Mouse (Mus musculus) heart, adult 9 months (tissue): Measurements from ENCODE around the gene Psmb2.

ENCODE experiments used
- DNase-seq, 2 experiments: peaks; one replicate each; pipeline ENCODE4 v3.0.0; 2022; ENCODE audit warnings: low spot score in 2 of 2

The Psmb2 gene

DNA sequence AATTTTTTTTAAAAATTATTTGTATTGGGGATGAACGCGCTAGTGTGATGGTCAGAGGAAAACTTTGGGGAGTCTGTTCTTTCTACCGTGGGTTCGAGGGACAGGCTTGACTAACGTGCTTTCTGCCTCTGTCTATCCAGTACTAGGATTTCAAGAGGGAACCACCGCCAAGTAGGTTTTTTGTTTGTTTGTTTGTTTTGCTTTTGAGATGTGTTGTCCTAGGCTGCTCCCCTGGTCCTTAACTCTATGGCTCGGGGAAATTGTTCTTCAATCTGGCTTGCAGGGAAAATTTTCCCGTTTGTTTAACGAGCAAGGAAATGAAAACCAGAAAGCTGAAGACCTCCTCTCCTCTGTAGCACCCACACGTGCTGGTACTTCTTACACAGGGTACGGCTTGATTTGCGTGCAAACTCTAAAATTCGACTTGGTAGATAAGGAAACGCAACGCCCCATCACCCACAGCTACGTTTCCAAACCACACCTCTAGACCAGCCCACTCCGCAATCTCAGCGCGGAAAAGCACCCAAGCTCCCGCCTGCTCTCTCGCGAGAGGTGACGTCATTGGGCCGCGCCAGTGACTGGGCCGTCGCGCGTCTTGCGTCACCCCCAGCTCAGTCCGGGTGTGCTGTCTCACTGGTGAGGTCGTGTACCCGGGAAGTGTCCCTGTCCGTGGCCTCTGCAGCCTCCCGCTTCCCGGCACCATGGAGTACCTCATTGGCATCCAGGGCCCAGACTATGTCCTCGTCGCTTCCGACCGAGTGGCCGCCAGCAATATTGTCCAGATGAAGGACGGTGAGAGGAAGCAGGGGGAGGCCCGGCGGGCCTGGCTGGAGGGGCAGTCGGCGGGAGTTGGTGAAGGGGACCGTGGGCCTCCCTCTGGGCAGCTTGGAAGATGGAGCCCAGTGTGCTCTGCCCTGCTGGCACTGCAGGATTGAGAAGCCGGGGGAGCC, at the start of gene Psmb2:
Psmb2 (plus strand) TSS at position 577 of the 950 bp plus-strand sequence.
- peak; percentile 95 to 96 for DNase-seq

DNA sequence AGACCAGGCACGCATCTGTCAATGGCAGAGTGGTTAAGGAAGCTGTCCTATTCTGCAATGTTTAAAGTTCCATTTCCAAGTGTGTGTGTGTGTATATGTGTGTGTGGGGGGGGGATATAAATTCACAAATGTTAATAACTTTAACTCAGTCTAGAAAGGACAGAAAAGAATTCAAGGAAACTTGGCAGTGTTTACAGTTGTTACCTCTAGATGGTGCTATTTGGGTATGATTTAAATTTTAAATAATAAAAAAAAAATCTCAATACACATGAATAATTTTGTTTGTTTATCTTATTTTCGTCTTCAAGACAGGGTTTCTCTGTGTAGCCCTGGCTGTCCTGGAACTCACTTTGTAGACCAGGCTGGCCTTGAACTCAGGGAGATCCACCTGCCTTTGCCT, 45.5 kb upstream of the Psmb2 start:
- DNase-seq: no peak

DNA sequence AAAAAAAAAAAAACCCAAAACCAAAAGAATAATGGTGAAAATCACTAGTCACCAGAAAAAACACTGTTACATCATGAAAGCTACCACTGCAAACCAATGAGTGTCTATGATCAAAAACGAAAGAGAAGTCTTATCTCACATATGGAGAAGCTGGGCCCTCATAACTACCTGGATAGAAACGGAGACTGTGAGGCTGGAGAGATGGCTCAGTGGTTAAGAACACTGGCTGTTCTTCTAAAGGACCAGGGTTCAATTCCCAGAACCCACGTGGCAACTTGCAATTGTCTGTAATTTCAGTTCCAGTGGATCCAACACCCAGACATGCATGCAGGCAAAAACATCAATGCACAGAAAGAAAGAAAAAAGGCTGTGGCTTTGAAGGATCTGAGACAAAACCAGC, 44.8 kb upstream of the Psmb2 start:
- no peak for DNase-seq

DNA sequence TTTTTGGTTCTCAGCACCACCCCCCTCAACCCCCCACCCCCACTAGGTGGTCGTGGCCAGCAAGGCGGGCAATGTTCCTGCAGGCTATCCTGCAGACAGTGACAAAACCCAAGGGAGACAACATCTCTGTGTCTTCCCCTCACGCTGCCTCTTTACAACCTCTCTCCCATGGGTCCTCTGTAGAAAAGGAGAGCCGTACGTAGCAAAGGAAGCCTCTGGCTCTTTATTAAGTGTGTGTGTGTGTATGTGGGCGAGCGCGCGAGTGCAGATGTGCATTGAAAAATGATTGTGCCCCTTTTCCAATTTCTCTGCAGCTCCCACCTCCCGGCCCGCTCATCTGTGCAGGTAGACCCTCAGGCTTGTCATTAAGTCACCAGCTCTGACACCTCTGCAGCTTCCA, 41.1 kb upstream of the Psmb2 start:
- no peak for DNase-seq

DNA sequence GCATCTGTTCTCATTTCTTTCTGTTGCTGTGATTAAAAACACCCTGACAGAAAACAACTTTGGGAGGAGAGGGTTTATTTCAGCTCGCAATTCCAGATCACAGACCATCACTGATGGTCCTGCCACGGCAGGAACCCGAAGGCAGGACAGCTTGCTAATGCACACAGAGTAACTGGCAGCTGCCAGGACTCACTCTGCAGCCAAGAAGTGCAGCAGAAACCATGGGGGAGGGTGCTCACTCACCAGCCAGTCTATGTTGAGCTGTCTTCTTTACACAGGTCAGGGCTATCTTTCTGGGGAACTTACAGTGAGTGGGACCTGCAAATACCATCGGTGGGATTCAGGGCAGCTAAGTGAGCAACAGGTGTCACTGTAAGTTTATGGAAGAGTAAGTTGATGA, 40.0 kb upstream of the Psmb2 start:
- DNase-seq: no peak

DNA sequence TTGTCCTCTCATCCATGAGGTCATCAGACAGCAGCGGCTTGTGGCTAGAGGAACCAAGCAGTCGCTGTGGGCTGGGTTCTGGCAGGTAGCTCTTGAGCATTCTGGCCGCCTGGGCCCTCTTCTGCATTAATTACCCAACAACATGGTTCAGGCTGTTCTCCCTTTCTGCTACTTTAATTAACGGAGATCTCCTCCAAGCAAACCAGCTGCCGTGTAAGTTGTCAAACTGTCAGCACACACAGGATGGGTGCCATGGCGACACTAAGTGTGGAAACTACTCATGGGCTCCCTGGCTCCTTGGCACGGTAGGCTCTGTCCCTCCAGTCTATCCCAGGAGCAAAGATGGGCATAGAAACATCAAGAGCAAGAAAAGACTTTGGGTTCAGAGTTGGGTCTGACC, 38.1 kb upstream of the Psmb2 start:
- DNase-seq: no peak

DNA sequence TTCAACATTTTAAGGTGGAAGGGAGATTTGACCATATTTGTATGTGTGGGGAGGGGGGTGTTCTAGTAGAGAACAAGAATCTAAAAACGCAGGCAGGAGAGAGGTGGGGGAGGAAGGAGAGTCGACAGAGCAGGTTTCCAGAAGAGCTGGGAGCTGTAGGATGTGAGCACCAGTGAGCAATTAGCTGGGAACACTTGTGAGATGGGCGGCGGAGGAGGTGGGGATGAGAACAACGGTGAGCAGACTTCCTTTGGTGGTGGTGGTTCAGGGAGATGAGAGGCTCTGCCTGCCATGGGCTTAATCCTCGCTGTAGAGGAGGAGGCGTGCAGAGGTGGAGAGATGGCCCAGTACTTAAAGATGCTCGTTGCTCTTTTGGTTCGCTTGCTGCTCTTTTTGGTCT, 35.5 kb upstream of the Psmb2 start:
- no peak for DNase-seq

DNA sequence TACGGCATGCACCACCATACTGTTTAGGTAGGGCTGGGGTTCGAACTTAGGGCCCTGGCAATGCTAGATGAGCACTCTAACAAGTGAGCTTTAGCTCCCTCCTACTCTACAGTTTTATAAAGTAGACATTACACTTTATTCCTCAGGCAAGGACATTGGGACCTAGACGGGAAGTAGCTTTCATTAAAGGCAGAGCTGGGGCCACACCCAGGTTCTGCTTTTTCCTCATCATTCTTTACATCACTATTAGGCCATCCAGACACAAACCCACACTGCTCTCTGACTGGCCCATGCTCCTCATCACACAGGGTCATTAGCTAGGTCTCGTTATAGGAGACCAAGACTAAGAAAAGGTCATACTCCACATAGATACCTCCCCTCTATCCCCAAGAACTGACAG, 33.6 kb upstream of the Psmb2 start:
- DNase-seq: no peak

DNA sequence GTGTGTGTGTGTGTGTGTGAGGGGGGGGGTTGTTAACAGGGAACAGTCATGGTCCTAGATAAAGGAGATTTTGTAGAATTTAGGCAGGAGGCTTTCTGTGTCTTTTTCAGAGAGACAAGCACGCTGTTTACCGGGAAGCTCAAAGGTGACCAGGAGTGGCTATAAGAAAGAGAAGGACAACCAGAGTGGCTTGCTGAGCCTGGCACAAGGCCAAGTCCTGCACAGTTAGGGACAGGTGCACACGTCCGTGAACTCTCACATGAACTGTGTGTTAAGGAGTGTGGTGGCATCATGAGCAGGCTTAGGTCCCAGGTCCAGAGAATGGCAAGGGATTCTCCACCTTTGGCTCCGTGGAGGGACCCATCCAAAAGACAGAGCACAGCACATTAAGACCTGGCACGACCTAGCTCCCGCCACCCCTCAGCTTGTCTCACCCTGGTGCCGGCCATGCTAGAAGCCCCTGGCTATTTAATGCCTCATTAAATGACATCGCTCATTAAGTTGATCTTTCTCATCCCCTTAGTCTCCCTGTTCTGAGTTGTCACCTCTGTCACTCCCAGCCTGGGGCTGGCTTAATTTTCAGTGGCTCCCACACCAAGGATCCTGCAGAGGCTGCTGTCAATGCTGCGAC, 33.0 kb upstream of the Psmb2 start:
- no peak for DNase-seq

DNA sequence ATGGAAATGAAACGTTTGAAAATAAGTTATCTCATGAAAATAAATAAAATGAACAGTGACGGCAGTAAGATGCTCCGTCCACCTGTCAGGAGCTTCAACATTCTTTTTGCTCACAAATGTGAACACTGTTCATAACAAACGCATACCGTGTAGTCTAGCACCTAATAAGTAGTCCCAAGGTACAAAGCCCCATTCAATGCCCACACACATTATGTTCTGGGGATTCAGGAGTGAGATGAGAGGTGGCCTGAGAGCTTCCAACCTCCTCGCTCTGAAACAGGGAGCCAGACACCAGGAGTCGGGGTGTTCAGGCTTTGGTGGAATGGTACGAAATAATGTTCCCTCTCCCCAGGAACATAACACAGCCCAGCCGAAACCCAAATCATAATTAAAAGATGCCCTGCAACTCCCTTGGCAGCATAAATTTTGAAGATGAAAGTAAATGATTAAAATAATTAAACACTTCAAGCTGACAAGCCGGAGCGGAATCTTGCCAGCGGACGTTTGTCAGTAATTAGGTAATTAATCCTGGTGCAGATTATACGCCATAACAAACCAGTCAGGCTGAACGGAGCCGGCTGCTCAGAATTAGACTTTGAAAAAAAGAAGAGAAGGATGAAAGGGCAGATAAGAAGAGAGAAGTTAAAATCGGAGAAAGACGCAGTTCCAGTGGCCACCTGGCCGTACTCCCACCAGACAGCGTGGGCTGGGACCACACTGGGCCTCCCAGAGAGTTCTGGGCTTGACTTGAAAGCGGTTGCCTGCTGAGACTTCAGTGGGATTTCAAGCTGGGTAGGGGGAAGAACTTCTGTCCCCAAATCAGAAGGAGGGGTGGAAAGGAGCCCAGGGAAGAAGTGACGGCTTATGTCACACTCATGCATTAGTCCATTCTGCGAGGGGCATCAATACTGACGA, 29.2 kb upstream of the Psmb2 start:
- no peak for DNase-seq

DNA sequence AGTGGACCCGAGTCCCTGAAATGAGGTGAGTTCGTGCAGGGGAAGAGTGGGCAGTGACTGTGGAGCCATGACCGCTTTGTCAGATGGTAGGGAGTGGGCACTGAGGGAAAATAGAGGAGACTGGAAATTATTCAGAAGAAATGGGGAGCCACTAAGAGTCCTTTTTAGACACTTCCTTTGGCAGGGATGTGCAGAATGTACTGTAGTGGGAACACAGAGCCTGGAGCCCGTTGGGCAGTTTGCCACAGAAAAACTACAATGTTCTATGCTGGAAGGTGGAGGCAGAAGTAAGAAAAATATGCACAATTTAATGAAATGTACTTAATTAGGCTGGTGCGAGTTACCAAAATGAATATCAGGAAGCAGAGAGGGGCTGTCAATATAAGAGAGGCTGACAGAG, 24.3 kb upstream of the Psmb2 start:
- no peak for DNase-seq

DNA sequence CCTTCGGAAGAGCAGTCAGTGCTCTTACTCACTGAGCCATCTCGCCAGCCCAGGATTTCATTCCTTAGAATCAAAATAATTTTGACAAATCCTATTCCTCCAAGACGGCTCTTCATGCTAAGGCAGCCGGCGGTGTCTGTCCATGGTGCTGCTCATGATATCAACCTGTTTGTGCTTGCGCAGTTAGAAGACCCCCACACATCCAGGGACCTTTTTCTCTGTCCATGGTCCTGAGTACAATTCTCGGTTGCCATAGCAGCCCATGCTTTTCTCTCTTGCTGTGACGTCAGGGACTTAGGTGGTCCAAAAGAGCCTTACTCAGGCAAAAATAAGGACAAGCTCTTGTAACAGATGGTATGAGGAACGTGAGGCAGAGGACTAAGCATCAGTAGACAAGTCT, 22.1 kb upstream of the Psmb2 start:
- DNase-seq: no peak

DNA sequence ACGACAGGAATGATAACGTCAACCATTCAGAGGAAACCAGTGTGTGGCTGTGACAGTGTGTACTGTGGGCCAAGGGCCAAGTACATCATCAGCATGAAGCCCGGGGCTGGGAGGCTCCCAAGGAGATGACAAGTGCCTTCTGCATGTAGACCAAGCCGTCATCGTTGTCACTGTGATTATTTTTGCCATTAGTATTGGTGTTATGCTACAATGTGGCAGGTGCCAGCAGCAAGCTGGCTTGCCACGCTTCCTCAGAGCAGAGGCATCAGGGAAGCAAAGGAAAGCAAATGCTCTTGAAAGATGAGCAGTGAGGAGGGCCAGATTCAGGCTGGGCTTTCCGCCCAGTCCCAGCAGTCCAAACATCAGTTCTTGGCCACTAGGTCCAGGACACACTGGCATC, 16.2 kb upstream of the Psmb2 start:
- DNase-seq: no peak

DNA sequence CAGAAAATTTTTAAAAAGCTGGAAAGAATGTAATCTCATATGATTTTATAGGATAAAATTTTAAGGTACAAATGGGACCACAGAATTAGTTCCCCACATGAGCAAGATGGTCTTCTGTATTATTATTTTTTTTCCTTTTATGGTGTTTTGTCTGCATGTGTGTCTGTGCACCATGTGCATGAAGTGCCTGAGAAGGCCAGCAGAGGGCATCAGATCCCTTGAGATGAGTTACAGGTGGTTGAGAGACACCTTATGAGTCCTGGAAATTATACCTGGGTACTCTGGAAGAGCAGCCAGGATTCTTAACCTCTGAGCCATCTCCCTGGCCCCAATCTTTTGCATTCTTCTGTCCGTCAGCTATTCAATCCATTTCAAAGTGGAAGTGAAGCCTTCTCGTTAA, 10.4 kb upstream of the Psmb2 start:
- no peak for DNase-seq

DNA sequence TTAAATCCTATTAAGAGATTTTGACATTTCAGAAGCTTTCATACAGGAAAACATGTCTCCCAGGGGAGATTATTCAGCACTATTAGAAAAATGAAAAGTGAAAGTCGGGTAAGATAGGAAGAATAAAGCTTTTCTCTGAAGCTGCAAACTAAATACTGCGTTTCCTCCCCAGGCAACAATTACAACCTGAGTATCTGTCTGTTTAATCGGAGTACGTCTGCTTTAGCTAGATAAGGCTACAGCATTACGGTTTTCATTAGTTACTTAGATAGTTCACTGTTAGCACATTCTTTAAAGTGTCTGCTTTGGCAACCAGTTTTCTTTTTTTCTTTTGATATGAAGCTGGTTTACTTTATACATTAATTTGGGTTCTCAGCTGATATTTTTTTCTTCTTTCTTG, 4.9 kb downstream of the Psmb2 start:
- no peak for DNase-seq

DNA sequence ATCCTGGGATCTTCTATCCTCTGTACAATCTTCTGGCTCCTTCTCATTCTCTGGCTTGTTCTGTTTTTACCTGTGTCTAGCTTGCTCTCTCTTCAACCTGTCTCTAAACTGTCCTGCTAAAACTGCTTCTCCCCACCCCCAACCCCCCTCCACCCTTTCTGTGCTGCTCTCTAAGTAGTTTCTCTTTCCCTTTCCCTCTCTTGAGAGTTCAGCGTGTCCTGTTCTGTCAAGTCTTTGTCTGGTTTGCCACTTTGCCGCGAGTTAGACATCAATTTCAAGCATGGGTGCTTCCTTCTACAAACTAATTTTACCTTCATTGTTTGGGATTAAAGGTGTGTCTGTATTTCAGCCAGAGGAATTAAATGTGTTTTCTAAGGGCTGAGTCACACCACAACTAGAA, 5.7 kb downstream of the Psmb2 start:
- no peak for DNase-seq

DNA sequence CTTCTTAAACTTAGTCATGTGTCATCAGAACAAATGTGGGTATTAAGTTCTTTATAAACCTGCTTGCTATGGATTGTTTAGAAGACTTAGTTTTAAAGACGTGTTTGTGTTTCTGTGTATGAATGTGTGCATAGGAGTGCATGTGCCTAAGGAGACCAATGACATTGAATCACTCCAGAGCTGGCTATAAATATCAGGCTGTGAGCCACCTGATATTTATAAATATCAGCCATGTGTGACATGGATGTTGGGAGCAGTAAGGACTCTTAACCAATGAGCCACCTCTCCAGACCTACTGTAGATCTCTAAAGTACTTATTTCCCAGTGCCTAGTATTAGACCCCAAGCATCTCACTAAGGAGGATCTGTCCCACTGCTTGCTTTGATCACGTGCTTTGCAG, 12.0 kb downstream of the Psmb2 start:
- peak; percentile 13 to 21 for DNase-seq

DNA sequence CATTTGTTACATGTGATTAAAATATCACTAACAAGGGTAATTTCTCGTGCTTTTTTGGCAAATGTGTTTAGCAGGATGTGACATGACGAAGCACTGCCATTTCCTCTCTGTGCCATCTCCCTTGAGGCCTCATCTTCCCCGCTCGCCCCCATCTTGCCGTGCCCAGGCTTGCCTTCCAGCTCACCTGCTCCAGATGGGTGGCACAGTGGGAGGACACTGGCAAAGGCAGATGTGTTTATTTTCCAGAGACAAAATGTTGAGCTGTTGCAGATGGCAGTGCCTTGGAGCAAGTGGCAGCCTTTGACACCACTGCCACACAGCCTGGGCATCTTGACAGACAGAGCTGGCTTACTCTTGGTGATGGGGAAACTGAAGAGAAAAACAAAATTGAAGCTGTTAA, 15.6 kb downstream of the Psmb2 start:
- no peak for DNase-seq

DNA sequence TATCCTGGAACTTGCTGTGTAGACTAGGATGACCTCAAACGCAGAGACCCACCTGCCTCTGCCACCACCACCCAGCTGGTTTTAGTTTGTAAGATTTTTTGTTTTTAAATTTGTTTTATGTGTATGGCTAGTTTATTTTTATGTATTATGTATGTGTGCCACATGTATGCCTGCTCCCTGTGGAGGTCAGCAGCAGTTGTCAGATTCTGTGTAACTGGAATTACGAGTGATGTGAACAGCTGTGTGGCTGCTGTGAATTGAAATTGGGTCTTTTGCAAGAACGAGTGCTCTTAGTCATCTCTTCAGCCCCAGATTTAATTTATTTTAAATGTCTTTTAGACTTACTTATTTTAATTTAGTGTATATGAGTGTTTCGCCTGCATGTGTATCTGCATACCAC, 19.5 kb downstream of the Psmb2 start:
- no peak for DNase-seq

DNA sequence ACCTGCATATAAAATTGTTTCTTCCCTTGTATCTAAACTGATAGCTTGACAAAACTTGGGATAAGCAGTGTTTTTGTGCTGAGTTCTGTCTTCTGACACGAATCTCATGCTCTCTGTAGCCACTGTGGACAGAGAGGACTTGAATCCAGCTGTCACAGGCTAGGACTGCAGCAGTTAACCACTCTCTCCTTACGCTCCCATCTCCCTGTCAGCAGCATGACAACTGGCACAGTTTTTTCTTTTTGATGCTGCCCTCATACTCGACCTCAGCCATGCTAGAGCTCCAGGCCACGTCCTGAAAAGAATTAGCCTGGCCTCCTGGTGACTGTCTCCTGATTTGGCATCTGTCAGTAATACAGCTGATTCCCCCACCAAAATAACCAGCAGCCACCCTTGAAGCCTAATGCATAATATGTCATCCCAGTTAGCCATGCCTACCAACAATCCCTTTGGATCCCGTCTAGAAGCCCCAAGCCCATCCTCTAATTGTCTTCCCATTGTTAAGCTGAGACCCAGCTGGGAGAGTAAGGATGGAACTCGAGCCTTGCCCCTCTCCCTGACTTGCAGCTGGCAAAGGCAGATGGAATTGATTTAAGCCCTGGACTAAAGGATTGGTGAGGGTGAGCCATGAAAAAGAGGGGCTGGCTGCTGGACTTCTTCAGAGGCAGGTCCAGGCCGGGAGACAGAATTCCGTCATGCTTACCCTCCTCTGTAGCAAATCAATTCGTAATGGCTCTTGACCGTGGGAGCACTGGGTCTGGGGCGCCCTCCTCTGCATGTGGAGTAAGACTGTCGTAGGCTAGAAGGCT, 29.4 kb downstream of the Psmb2 start:
- DNase-seq: no peak

DNA sequence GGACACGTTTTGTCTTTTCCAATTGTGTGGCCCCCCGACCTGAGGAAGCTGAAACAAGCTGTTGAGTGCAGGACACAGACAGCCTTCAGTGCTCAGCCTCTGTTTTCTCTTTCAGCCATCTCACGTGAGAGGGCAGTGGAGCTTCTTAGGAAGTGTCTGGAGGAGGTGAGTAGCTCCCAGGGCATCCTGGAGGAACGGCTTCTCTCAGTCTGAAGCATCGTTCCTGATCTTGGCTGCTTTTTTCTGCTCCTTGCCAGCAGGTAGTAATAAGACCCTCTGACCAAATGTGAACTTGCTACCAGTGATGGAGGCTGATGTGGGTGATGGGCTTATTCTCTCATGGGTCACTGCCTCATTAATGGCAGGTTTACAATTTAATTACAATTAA, 30.0 kb downstream of the Psmb2 start:
- no peak for DNase-seq

DNA sequence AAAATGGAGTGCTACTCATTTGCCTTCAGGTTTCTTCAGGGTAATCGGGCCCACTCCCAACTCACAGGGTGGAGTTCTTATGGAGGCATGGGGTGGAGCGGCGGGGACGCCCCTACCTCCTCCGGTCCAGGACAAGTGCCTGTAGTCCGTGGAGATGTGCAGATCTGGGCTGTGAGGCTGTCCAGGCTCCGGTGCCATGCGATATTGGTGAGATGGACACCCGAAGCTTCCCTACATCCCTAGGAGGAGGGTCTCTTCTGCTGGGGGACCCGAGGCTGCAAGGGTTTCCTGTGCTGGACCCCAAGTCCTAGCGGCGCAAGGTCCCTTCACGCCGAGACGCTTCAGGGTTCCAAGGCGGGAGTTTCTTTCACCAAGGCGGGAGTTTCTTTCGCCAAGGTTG, 54.7 kb downstream of the Psmb2 start:
- no peak for DNase-seq
